Mouse (Mus musculus): ENCODE measurements around the gene Ahnak. TPM values are rescaled to one million over a fixed set of nuclear protein-coding genes. Genes with fewer than 3 reads are reported as not detected.

The Ahnak gene
- polyA plus RNA-seq, 1 experiment from 2014 or later, result 30.6 TPM

GRCm38 (mm10) chr19:9074424-9074823 lies 85.3 kb downstream of the Ahnak start:
- peaks cover 31% of the 10 kb centered on the region in 2 experiments for H3K4me1 ChIP-seq (ENCODE audit: control insufficient read depth in 2 of 2, insufficient read depth in 2 of 2, low read length in 2 of 2)
- no peaks in the 10 kb centered on the region for H3K9me3 ChIP-seq (ENCODE audit: control insufficient read depth, low read length)
- H3K27me3 ChIP-seq (ENCODE audit: control insufficient read depth, insufficient read depth, low read length), result no peaks in the 10 kb centered on the region
- H3K36me3 ChIP-seq (ENCODE audit: control insufficient read depth, insufficient read depth, low read length), result no peaks in the 10 kb centered on the region
- H3K9ac ChIP-seq (ENCODE audit: low read length), result no peak overlapping the region
- H3K4me3 ChIP-seq (ENCODE audit: control insufficient read depth in 1 of 2, insufficient read depth in 1 of 2, low read depth in 1 of 2, low read length in 2 of 2), result no peak overlapping the region
- no peak overlapping the region for H3K4me2 ChIP-seq (ENCODE audit: low read length)
- no peak for ATAC-seq (ENCODE audit: insufficient number of reproducible peaks, insufficient read depth, low FRiP score, low read depth)
- peak overlapping the region; percentile 11 to 46 for H3K27ac ChIP-seq (replicated peaks in 1 of 2; ENCODE audit: control insufficient read depth in 1 of 2, insufficient read depth in 1 of 2, low read depth in 2 of 2, low read length in 2 of 2)
- 72% methylated on average over 4 of the region's 4 CpGs for WGBS

- no peaks in the 10 kb centered on the region for H3K36me3 ChIP-seq (ENCODE audit: control insufficient read depth, insufficient read depth, low read length)
- ATAC-seq (ENCODE audit: insufficient number of reproducible peaks, insufficient read depth, low FRiP score, low read depth), result no peak
- WGBS, result 73% methylated on average over 2 of the region's 2 CpGs
- H3K27me3 ChIP-seq (ENCODE audit: control insufficient read depth, insufficient read depth, low read length), result no peaks in the 10 kb centered on the region
- H3K4me1 ChIP-seq (ENCODE audit: control insufficient read depth in 2 of 2, insufficient read depth in 2 of 2, low read length in 2 of 2), result peaks cover 24 to 27% of the 10 kb centered on the region in 2 experiments
- no peak overlapping the region for H3K4me3 ChIP-seq (ENCODE audit: control insufficient read depth in 1 of 2, insufficient read depth in 1 of 2, low read depth in 1 of 2, low read length in 2 of 2)
- H3K27ac ChIP-seq (replicated peaks in 1 of 2; ENCODE audit: control insufficient read depth in 1 of 2, insufficient read depth in 1 of 2, low read depth in 2 of 2, low read length in 2 of 2), result no peak overlapping the region
- H3K4me2 ChIP-seq (ENCODE audit: low read length), result no peak overlapping the region
- H3K9ac ChIP-seq (ENCODE audit: low read length), result no peak overlapping the region
- H3K9me3 ChIP-seq (ENCODE audit: control insufficient read depth, low read length), result no peaks in the 10 kb centered on the region
These were observed 86.5 kb downstream of the Ahnak start for GRCm38 (mm10) chr19:9075558-9075957.

GRCm38 (mm10) chr19:9076035-9076434 lies 87.0 kb downstream of the Ahnak start:
- Histone ChIP-seq H3K9ac (ENCODE audit: low read length) (no peak overlapping the region), H3K27ac (replicated peaks in 1 of 2; ENCODE audit: control insufficient read depth in 1 of 2, insufficient read depth in 1 of 2, low read depth in 2 of 2, low read length in 2 of 2) (no peak overlapping the region), H3K36me3 (ENCODE audit: control insufficient read depth, insufficient read depth, low read length) (no peaks in the 10 kb centered on the region), H3K4me2 (ENCODE audit: low read length) (no peak overlapping the region), H3K9me3 (ENCODE audit: control insufficient read depth, low read length) (no peaks in the 10 kb centered on the region), H3K4me3 (ENCODE audit: control insufficient read depth in 1 of 2, insufficient read depth in 1 of 2, low read depth in 1 of 2, low read length in 2 of 2) (no peak overlapping the region), H3K27me3 (ENCODE audit: control insufficient read depth, insufficient read depth, low read length) (no peaks in the 10 kb centered on the region), H3K4me1 (ENCODE audit: control insufficient read depth in 2 of 2, insufficient read depth in 2 of 2, low read length in 2 of 2) (peaks cover 19 to 23% of the 10 kb centered on the region in 2 experiments)
- WGBS, result 87% methylated on average over 3 of the region's 3 CpGs
- ATAC-seq (ENCODE audit: insufficient number of reproducible peaks, insufficient read depth, low FRiP score, low read depth), result no peak

GRCm38 (mm10) chr19:9076982-9077660 lies 88.0 kb downstream of the Ahnak start:
- Histone ChIP-seq H3K9ac (ENCODE audit: low read length) (no peak overlapping the region), H3K4me3 (ENCODE audit: control insufficient read depth in 1 of 2, insufficient read depth in 1 of 2, low read depth in 1 of 2, low read length in 2 of 2) (no peak overlapping the region), H3K27me3 (ENCODE audit: control insufficient read depth, insufficient read depth, low read length) (no peaks in the 10 kb centered on the region), H3K4me2 (ENCODE audit: low read length) (no peak overlapping the region), H3K4me1 (ENCODE audit: control insufficient read depth in 2 of 2, insufficient read depth in 2 of 2, low read length in 2 of 2) (peaks cover 13% of the 10 kb centered on the region in 2 experiments), H3K9me3 (ENCODE audit: control insufficient read depth, low read length) (no peaks in the 10 kb centered on the region), H3K36me3 (ENCODE audit: control insufficient read depth, insufficient read depth, low read length) (no peaks in the 10 kb centered on the region), H3K27ac (replicated peaks in 1 of 2; ENCODE audit: control insufficient read depth in 1 of 2, insufficient read depth in 1 of 2, low read depth in 2 of 2, low read length in 2 of 2) (no peak overlapping the region)
- ATAC-seq (ENCODE audit: insufficient number of reproducible peaks, insufficient read depth, low FRiP score, low read depth), result no peak
- WGBS, result 66% methylated on average over 4 of the region's 4 CpGs

DNA sequence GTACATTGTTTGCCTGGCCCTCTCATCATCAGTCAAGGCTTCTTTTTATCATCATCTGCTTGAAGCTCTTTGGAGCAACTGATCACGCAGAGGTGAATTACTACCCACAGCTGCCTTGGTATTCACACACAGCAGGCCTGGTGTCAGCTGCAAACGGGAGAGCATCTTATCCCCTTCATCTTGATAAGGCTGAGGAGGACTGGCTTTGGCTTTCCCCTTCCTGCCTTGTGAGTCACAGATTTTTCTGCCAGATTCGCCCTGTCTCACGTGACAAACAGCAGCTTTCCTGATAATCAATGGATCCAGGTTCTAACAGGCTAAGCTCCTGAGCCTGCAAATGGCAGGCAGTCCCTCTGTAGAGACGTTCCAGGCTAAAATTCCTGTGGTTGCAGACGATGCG lies 90.8 kb downstream of the Ahnak start:
- Histone ChIP-seq H3K4me2 (ENCODE audit: low read length) (no peak overlapping the region), H3K9ac (ENCODE audit: low read length) (no peak overlapping the region), H3K27ac (replicated peaks in 1 of 2; ENCODE audit: control insufficient read depth in 1 of 2, insufficient read depth in 1 of 2, low read depth in 2 of 2, low read length in 2 of 2) (no peak overlapping the region), H3K4me1 (ENCODE audit: control insufficient read depth in 2 of 2, insufficient read depth in 2 of 2, low read length in 2 of 2) (peaks cover 11 to 22% of the 10 kb centered on the region in 2 experiments), H3K36me3 (ENCODE audit: control insufficient read depth, insufficient read depth, low read length) (no peaks in the 10 kb centered on the region), H3K4me3 (ENCODE audit: control insufficient read depth in 1 of 2, insufficient read depth in 1 of 2, low read depth in 1 of 2, low read length in 2 of 2) (no peak overlapping the region), H3K27me3 (ENCODE audit: control insufficient read depth, insufficient read depth, low read length) (no peaks in the 10 kb centered on the region), H3K9me3 (ENCODE audit: control insufficient read depth, low read length) (no peaks in the 10 kb centered on the region)
- WGBS, result 26% methylated on average over 7 of the region's 7 CpGs
- ATAC-seq (ENCODE audit: insufficient number of reproducible peaks, insufficient read depth, low FRiP score, low read depth), result no peak

DNA sequence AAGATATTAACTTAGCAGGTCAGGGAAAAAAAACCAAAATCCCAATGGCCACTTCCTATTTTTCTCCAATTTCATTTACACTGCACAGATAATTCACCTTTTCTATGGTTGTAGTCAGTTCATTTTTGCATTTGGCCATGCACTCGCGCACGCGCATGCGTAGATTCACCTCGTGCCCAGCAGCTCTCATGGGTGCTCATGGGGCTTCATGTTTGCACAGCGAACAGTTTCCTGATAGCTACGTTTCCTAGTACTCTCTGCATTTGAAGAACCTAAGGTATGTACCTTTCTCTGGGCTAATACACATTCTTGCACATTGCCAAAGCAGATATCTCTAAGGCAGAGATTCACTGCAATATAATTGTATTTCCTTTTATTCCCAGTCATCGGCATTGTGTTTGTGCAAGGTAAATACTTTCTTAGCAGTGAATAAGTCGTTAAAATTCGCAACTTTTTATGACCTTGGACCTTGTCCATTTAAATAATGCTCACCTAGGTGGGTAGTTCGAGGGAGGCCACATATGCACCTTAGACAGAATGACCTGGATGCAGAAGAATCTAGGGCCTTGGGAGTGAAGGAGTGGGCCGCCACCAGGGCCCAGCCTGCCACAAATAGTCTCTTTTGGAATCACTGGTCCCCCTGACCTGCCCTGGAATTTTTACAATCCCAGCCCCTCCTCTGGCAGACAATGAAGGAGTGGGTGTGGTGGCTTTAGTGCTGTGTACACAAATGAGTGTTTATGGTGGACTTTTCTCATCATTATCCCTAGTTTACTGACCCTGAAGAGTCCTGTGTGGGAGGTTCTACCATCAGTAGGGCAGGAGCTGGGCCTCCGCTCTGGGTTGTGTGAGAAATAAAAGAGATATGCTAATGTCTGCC lies 92.5 kb downstream of the Ahnak start:
- Histone ChIP-seq H3K27me3 (ENCODE audit: control insufficient read depth, insufficient read depth, low read length) (no peaks in the 10 kb centered on the region), H3K4me1 (ENCODE audit: control insufficient read depth in 2 of 2, insufficient read depth in 2 of 2, low read length in 2 of 2) (peaks cover 11 to 22% of the 10 kb centered on the region in 2 experiments), H3K27ac (replicated peaks in 1 of 2; ENCODE audit: control insufficient read depth in 1 of 2, insufficient read depth in 1 of 2, low read depth in 2 of 2, low read length in 2 of 2) (no peak overlapping the region), H3K4me3 (ENCODE audit: control insufficient read depth in 1 of 2, insufficient read depth in 1 of 2, low read depth in 1 of 2, low read length in 2 of 2) (no peak overlapping the region), H3K9me3 (ENCODE audit: control insufficient read depth, low read length) (no peaks in the 10 kb centered on the region), H3K36me3 (ENCODE audit: control insufficient read depth, insufficient read depth, low read length) (no peaks in the 10 kb centered on the region), H3K9ac (ENCODE audit: low read length) (peak overlapping the region; percentile 57), H3K4me2 (ENCODE audit: low read length) (peak overlapping the region; percentile 55; the same call in 1 of the 2 replicates)
- WGBS, result 86% methylated on average over 14 of the region's 14 CpGs
- ATAC-seq (ENCODE audit: insufficient number of reproducible peaks, insufficient read depth, low FRiP score, low read depth), result no peak

GRCm38 (mm10) chr19:9082191-9083009 lies 93.3 kb downstream of the Ahnak start:
- H3K36me3 ChIP-seq (ENCODE audit: control insufficient read depth, insufficient read depth, low read length), result no peaks in the 10 kb centered on the region
- H3K9ac ChIP-seq (ENCODE audit: low read length), result peak overlapping the region; percentile 57
- H3K4me1 ChIP-seq (ENCODE audit: control insufficient read depth in 2 of 2, insufficient read depth in 2 of 2, low read length in 2 of 2), result peaks cover 11 to 22% of the 10 kb centered on the region in 2 experiments
- WGBS, result 18% methylated on average over 23 of the region's 23 CpGs
- H3K9me3 ChIP-seq (ENCODE audit: control insufficient read depth, low read length), result no peaks in the 10 kb centered on the region
- no peak overlapping the region for H3K27ac ChIP-seq (replicated peaks in 1 of 2; ENCODE audit: control insufficient read depth in 1 of 2, insufficient read depth in 1 of 2, low read depth in 2 of 2, low read length in 2 of 2)
- H3K4me3 ChIP-seq (ENCODE audit: control insufficient read depth in 1 of 2, insufficient read depth in 1 of 2, low read depth in 1 of 2, low read length in 2 of 2), result no peak overlapping the region
- ATAC-seq (ENCODE audit: insufficient number of reproducible peaks, insufficient read depth, low FRiP score, low read depth), result peak; percentile 85
- no peaks in the 10 kb centered on the region for H3K27me3 ChIP-seq (ENCODE audit: control insufficient read depth, insufficient read depth, low read length)
- H3K4me2 ChIP-seq (ENCODE audit: low read length), result peak overlapping the region; percentile 55

Data from heart, embryonic 14.5 days (tissue).